Mouse (Mus musculus) testis, adult 2 months (tissue): ENCODE data around the gene Med26.

Experiments used
- CTCF ChIP-seq: fragments of 200-500 bp; IDR thresholded peaks from 2 replicates; pipeline ENCODE4 v1.5.1; 2012; ENCODE audit warnings: low read depth, mild to moderate bottlenecking, inconsistent platforms, low read length, moderate library complexity; ENCODE audit not compliant: control insufficient read depth, insufficient read depth, insufficient replicate concordance
- POLR2A ChIP-seq: fragments of 200-500 bp; IDR thresholded peaks from 2 replicates; pipeline ENCODE4 v1.6.1; 2012; ENCODE audit warnings: low read depth, mild to moderate bottlenecking, inconsistent platforms, low read length, moderate library complexity; ENCODE audit not compliant: control insufficient read depth

GRCm38 (mm10) chr8:72455317-72455716, 92.8 kb downstream of the Med26 start:
- TF ChIP-seq CTCF (no peak), POLR2A (no peak)
